Mouse (Mus musculus): ENCODE data around the gene Herc6.

DNA sequence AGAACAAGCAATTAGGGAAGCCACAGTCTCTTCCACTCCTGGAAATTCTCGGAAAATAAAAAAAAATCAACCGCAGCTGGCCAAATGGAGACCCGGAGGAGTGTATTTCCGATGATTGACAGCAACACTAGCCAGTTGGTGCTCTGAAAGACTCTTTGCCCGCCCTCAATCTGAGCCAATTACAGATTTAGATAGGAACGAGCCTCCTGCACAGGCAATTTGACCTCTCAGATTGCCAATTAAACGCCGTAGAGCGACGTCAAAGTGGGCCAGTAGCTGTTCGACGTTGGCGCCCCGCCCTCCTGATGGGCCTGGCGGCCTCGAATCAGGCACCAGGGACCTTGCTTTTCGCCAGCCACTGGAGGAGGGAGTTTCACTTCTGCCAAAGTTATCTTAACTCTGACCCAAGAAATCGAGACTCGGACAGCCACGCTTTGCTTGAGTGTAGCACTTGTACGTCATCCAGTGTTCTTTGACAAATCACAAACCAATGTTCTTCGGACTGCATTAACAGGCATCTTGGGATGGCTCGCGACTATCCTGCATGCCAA lies 45.3 kb upstream of the Herc6 start, which contains the start of gene Ppm1k:
- TF ChIP-seq CTCF (IDR thresholded peaks at IDR 0.05; ENCODE audit: insufficient read depth, low read length) (no peak), POLR2A (IDR thresholded peaks at IDR 0.05; ENCODE audit: borderline replicate concordance, extremely low read depth, low read depth, low read length) (peak; percentile 49; the same call in 1 of the 2 replicates)

Measured in lung, adult 2 months (tissue).